Mouse (Mus musculus): ENCODE results near the gene Nphp1.

DNA sequence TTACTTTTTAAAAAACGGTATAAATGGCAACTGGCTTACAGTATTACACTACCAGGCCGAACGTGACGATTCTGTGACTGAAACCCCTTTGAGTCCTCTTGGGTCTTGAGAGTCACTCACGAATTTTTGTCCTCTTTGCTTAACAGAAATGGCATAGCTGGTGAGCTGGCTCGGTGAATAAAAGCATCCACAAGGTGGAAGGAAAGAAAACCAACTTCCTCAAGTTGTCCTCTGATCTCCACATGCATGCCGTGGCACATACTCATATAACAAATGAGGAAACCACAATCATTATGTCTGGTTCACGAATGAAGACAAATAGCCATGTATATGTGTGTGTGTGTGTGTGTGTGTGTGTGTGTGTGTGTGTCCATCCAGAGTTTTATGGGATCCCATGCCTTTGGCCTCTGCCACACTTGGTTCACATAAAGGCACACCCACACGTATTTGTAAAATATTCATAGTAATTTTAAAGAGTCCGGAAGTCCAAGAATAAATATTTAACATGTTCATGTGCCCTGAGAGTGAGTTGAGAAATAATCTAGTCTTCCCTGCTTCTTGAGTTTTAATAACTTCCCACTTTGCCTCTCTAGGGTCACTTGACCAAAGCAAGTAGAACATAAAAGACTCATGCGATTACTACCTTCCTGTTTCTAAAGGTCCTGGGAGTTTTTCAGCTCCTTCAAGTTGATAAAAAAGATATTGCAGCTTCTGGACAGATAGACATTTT is 43.6 kb upstream of the Nphp1 start:
- TF ChIP-seq EP300 (IDR thresholded peaks at IDR 0.05; ENCODE audit: low read depth), result no peak
- no peak for TF ChIP-seq CTCF (IDR thresholded peaks at IDR 0.05; ENCODE audit: low read depth)

All from heart, postnatal 0 days (tissue).